Mouse (Mus musculus) heart, adult 2 months (tissue): ENCODE measurements around the gene Asb5. TPM values are rescaled to one million over a fixed set of nuclear protein-coding genes. Genes with fewer than 3 reads are reported as not detected.

ENCODE experiments used
- DNase-seq, 2 experiments: peaks; one replicate each; pipeline ENCODE4 v3.0.0; 2021
- H3K27ac ChIP-seq: fragments of 200-600 bp; 2 replicates; pipeline ENCODE4 v1.8.1; 2022
- H3K27me3 ChIP-seq: fragments of 200-500 bp; 2 replicates; pipeline ENCODE4 v1.6.1; 2012; ENCODE audit warnings: mild to moderate bottlenecking, low read length, inconsistent platforms, mixed read lengths; ENCODE audit not compliant: control insufficient read depth, insufficient read depth
- H3K36me3 ChIP-seq: fragments of 200-500 bp; 2 replicates; pipeline ENCODE4 v1.6.1; 2012; ENCODE audit warnings: low read length, inconsistent platforms; ENCODE audit not compliant: control insufficient read depth, insufficient read depth
- H3K4me1 ChIP-seq: fragments of 200-500 bp; 2 replicates; pipeline ENCODE4 v1.6.1; 2011; ENCODE audit warnings: low read length; ENCODE audit not compliant: control insufficient read depth, insufficient read depth
- H3K4me3 ChIP-seq: fragments of 200-600 bp; 2 replicates; pipeline ENCODE4 v1.8.1; 2022
- H3K79me2 ChIP-seq: fragments of 200-500 bp; replicated peaks from 2 replicates; pipeline ENCODE4 v1.6.1; 2012; ENCODE audit warnings: mild to moderate bottlenecking, inconsistent platforms, low read length, moderate library complexity, mixed read lengths; ENCODE audit not compliant: control insufficient read depth, insufficient read depth
- H3K9ac ChIP-seq: fragments of 200-500 bp; 2 replicates; pipeline ENCODE4 v1.6.1; 2012; ENCODE audit warnings: low read depth, mild to moderate bottlenecking, control low read depth, inconsistent platforms, low read length, mixed read lengths
- CTCF ChIP-seq: fragments of 200-600 bp; IDR thresholded peaks from 2 replicates; pipeline ENCODE4 v1.8.1; 2022; ENCODE audit warnings: antibody characterized with exemption, mild to moderate bottlenecking, moderate library complexity
- EP300 ChIP-seq: fragments of 200-500 bp; IDR thresholded peaks from 2 replicates; pipeline ENCODE4 v1.6.1; 2011; ENCODE audit warnings: low read depth, low read length, control low read depth; ENCODE audit not compliant: insufficient read depth
- POLR2A ChIP-seq: fragments of 200-500 bp; IDR thresholded peaks from 2 replicates; pipeline ENCODE4 v1.6.1; 2011; ENCODE audit warnings: mild to moderate bottlenecking, low read depth, low read length, control low read depth; ENCODE audit not compliant: insufficient read depth
- WGBS: fragments of 180-500 bp; shearing (Covaris S2); methylation state at CpG from one replicate; pipeline ENCODE4 v1.1.7; 2018; 5-methylcytosine and 5-hydroxymethylcytosine counted together
- intact Hi-C: fragments of 180-260 bp; cut with DNase I; formaldehyde crosslinking; loops from one replicate; pipeline ENCODE4 v1.15.1; 2025
- polyA plus RNA-seq: library from polyadenylated mRNA; depleted of rRNA; stranded (reverse); fragments of >200 nt; gene quantifications from 2 replicates; pipeline ENCODE4 v1.2.3, GENCODE M21; 2012
- total RNA-seq, 2 experiments: library from RNA; stranded (reverse); gene quantifications; 2 replicates each; pipeline ENCODE4 v1.2.3; 2021

The Asb5 gene
- total and polyA plus RNA-seq, 3 experiments = 18.6 to 25.4 (median 22.6) TPM

DNA sequence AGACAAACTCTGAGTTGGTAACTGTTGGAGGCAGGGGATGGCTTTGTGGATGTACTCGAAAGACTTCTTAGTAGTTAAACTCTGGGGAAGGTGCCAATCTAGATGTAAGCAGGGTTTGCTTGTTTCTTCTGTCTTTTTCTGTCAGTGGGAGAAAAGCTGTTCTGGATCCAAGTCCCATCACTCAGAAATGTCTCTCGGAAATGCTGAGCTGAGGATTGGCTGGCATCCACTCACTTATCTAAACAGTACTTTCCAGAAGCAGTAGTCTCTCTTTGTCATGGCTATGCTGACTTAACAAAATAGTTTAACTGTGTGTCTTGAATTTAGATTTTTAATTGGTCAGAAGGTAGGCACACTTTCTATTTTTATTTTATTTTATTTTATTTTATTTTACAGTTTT is 37.8 kb downstream of the Asb5 start:
- Histone ChIP-seq H3K4me1 (no peaks in the 10 kb centered on the region; the same call in 1 of the 2 replicates), H3K79me2 (no peaks in the 10 kb centered on the region), H3K27ac (no peak overlapping the region), H3K27me3 (no peaks in the 10 kb centered on the region), H3K9ac (no peak overlapping the region), H3K36me3 (no peaks in the 10 kb centered on the region), H3K4me3 (no peak overlapping the region)
- no peak for DNase-seq
- intact Hi-C loops = no loop called here
- TF ChIP-seq CTCF = no peak
- no peak for TF ChIP-seq POLR2A
- TF ChIP-seq EP300 = no peak
- WGBS = 32% methylated on average over 2 of the region's 2 CpGs

- Histone ChIP-seq H3K27ac (peak overlapping the region; percentile 93), H3K79me2 (no peaks in the 10 kb centered on the region), H3K36me3 (no peaks in the 10 kb centered on the region), H3K9ac (peak overlapping the region; percentile 72), H3K27me3 (no peaks in the 10 kb centered on the region), H3K4me1 (no peaks in the 10 kb centered on the region; the same call in 1 of the 2 replicates), H3K4me3 (peak overlapping the region; percentile 45)
- TF ChIP-seq CTCF (no peak), EP300 (no peak), POLR2A (peak; percentile 58; the same call in 1 of the 2 replicates)
- DNase-seq = peak in 1 of 2 experiments; percentile 22
- intact Hi-C loops = loop anchor here (2.0 to 5.0 kb wide), 2 partner anchors 38 to 39 kb away; no protein-coding TSS in a partner anchor
- 47% methylated on average over 15 of the region's 15 CpGs for WGBS
Observed at GRCm38 (mm10) chr8:54570618-54571609, 41.5 kb downstream of the Asb5 start.

- no peak overlapping the region for H3K9ac ChIP-seq
- H3K27ac ChIP-seq = no peak overlapping the region
- no peak overlapping the region for H3K4me3 ChIP-seq
- intact Hi-C loops = no loop called here
- WGBS = 69% methylated on average over 3 of the region's 3 CpGs
- H3K4me1 ChIP-seq = peaks cover 1% of the 10 kb centered on the region
- no peaks in the 10 kb centered on the region for H3K79me2 ChIP-seq
- TF ChIP-seq CTCF = no peak
- TF ChIP-seq POLR2A = no peak
- TF ChIP-seq EP300 = no peak
- peaks cover 2% of the 10 kb centered on the region; the same call in 1 of the 2 replicates for H3K36me3 ChIP-seq
- H3K27me3 ChIP-seq = no peaks in the 10 kb centered on the region
- DNase-seq = no peak
Observed at GRCm38 (mm10) chr8:54581436-54581835, 52.1 kb downstream of the Asb5 start.

DNA sequence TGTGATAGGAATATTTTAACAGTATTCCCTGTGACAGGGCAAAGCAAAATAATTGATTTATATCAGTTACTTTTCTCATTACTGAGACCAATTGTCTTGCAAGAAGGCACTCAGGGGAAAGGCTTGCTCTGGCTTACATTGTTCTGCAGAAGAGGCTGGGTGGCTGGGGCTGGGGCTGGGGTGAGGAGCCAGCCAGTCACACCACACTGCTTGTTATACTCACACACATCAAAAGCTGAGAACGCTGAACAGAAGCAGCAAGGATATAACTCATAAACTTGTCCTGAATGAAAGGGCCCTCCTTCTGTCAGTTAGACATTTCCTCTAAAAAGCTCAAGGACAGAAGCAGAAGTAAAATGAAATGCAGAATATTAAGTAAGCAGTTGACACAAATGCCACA is 53.5 kb downstream of the Asb5 start:
- no peak for DNase-seq
- intact Hi-C loops = no loop called here
- H3K4me3 ChIP-seq = no peak overlapping the region
- 53% methylated on average over 1 of the region's 1 CpGs for WGBS
- no peak overlapping the region for H3K9ac ChIP-seq
- H3K4me1 ChIP-seq = peaks cover 1% of the 10 kb centered on the region
- TF ChIP-seq EP300 (no peak), CTCF (no peak), POLR2A (no peak)
- H3K27me3 ChIP-seq = no peaks in the 10 kb centered on the region
- no peaks in the 10 kb centered on the region for H3K79me2 ChIP-seq
- no peak overlapping the region for H3K27ac ChIP-seq
- 0 out of 2 replicates have a peak, but pooled peaks cover 2% of the 10 kb centered on the region for H3K36me3 ChIP-seq

GRCm38 (mm10) chr8:54594634-54595033 is 65.3 kb downstream of the Asb5 start:
- no peaks in the 10 kb centered on the region for H3K27me3 ChIP-seq
- intact Hi-C loops = no loop called here
- no peak overlapping the region for H3K27ac ChIP-seq
- TF ChIP-seq EP300 = no peak
- no peak for TF ChIP-seq CTCF
- no peak for TF ChIP-seq POLR2A
- 85% methylated on average over 5 of the region's 5 CpGs for WGBS
- no peak overlapping the region for H3K4me3 ChIP-seq
- no peaks in the 10 kb centered on the region for H3K79me2 ChIP-seq
- no peaks in the 10 kb centered on the region for H3K4me1 ChIP-seq
- H3K36me3 ChIP-seq = no peaks in the 10 kb centered on the region
- no peak overlapping the region for H3K9ac ChIP-seq
- no peak for DNase-seq

DNA sequence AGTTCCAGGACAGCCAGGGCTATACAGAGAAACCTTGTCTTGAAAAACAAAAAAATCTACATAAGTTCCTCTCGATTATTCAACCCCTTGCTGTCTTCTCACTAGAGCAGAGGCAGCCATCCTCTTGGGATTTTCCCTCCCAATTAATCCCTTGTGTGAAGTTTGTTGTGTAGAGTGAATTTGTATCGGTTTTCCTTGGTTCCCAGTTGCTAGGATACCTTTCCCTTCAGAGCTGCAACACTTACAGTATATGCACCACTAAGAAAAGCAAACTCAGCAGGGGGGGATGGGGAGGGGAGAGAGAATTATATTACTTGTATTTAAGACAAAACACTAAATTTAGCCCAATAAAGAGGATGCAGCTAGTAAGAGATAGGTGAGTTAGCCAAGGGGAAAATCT is 66.7 kb downstream of the Asb5 start:
- intact Hi-C loops = no loop called here
- H3K36me3 ChIP-seq = no peaks in the 10 kb centered on the region
- no peak for TF ChIP-seq POLR2A
- no peak for TF ChIP-seq EP300
- H3K27me3 ChIP-seq = no peaks in the 10 kb centered on the region
- no peak for DNase-seq
- no peak overlapping the region for H3K4me3 ChIP-seq
- H3K79me2 ChIP-seq = no peaks in the 10 kb centered on the region
- H3K4me1 ChIP-seq = no peaks in the 10 kb centered on the region; the same call in 1 of the 2 replicates
- no peak overlapping the region for H3K9ac ChIP-seq
- H3K27ac ChIP-seq = no peak overlapping the region
- 73% methylated on average over 2 of the region's 2 CpGs for WGBS
